Mouse (Mus musculus) testis, adult 2 months (tissue): Measurements from ENCODE around the gene B4galnt3. TPM values are rescaled to one million over a fixed set of nuclear protein-coding genes. Genes with fewer than 3 reads are reported as not detected.

Experiments used
- H3K27ac ChIP-seq: fragments of 200-500 bp; 2 replicates; pipeline ENCODE4 v1.5.1; 2012; ENCODE audit warnings: low read depth, low read length; ENCODE audit not compliant: control insufficient read depth, insufficient read depth
- H3K27me3 ChIP-seq: fragments of 200-500 bp; 2 replicates; pipeline ENCODE4 v1.6.1; 2012; ENCODE audit warnings: mild to moderate bottlenecking, low read length, moderate library complexity; ENCODE audit not compliant: control insufficient read depth, insufficient read depth
- H3K36me3 ChIP-seq: fragments of 200-500 bp; 2 replicates; pipeline ENCODE4 v1.6.1; 2012; ENCODE audit warnings: mild to moderate bottlenecking, low read length; ENCODE audit not compliant: control insufficient read depth, insufficient read depth
- H3K4me1 ChIP-seq: fragments of 200-500 bp; 2 replicates; pipeline ENCODE4 v1.6.1; 2012; ENCODE audit warnings: low read length; ENCODE audit not compliant: control insufficient read depth, insufficient read depth
- H3K4me3 ChIP-seq: fragments of 200-500 bp; 2 replicates; pipeline ENCODE4 v1.5.1; 2012; ENCODE audit warnings: low read depth, mild to moderate bottlenecking, low read length, moderate library complexity, mixed read lengths; ENCODE audit not compliant: control insufficient read depth
- CTCF ChIP-seq: fragments of 200-500 bp; IDR thresholded peaks from 2 replicates; pipeline ENCODE4 v1.5.1; 2012; ENCODE audit warnings: low read depth, mild to moderate bottlenecking, inconsistent platforms, low read length, moderate library complexity; ENCODE audit not compliant: control insufficient read depth, insufficient read depth, insufficient replicate concordance
- POLR2A ChIP-seq: fragments of 200-500 bp; IDR thresholded peaks from 2 replicates; pipeline ENCODE4 v1.6.1; 2012; ENCODE audit warnings: low read depth, mild to moderate bottlenecking, inconsistent platforms, low read length, moderate library complexity; ENCODE audit not compliant: control insufficient read depth
- polyA plus RNA-seq: library from polyadenylated mRNA; depleted of rRNA; stranded (reverse); fragments of >200 nt; gene quantifications from 2 replicates; pipeline ENCODE4 v1.2.3, GENCODE M21; 2012; rRNA removed

B4galnt3 gene
- polyA plus RNA-seq, result 8.2 and 10.2 TPM in 2 replicates

DNA sequence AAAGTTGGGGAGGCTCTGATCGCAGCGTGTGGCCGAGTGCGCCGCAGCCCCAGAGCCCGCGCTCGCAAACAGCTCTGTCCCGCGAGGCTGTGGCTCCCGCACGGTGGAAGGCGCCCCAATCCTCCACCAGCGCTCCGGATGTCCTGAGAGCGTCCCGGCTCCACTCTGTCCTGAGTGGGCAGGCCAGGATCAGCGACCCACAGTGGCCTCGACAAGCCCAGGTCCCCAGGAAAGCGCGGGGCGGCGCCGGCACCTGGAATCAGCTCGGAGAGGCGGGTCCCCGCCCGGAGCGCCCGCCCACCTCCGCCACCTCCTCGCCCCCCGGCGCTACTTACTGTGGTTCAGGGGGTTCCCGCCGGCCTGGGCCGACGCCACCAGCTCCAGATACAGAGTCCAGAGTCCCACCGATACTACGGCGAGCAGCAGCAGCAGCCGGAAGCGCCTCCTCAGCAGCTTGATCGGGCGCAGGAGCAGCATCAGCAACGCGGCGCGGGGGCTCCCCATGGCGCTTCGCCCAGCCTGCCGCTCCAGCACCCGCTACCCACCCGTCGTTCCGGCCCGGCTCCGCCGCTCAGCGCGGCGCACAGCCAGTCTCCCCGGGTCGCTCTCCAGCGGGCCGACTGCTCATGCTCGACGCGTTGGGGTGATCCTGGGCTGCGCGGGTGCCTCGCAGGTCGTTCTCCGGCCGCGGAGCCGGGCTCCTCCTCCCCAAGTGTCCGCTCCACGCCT, at the start of gene B4galnt3, which contains the start of gene D330020A13Rik:
TSS of gene B4galnt3 (minus strand) at position 504 of the 729 bp plus-strand sequence.
TSS of gene D330020A13Rik (plus strand) at position 309 of the 729 bp plus-strand sequence.
- Histone ChIP-seq H3K36me3 (no peaks in the 10 kb centered on the region), H3K4me3 (peak within 1 kb of the TSS; percentile 83), H3K27me3 (no peaks in the 10 kb centered on the region), H3K27ac (no peak within 1 kb of the TSS), H3K4me1 (peaks cover 5% of the 10 kb centered on the region)
- TF ChIP-seq POLR2A (no peak), CTCF (no peak)

DNA sequence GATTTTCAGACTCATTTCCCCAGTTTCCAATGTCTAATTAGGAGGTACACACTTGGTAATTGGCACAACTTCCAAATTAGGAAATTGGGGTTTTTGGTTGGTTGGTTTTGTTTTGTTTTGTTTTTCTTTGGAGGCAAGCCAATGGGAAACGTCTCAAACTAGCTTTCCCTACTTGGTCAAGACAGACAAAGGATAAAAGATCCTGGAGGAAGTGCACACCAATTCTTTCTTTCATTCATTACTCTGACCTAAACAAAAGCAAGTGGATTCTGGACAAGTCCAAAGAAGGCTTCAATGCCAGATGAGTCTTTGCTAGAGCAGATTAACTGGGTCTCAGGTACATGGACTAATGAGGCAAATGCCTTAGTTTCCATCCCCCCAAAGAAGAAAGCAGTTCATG, 49.6 kb upstream of the B4galnt3 start:
- H3K4me1 ChIP-seq, result no peaks in the 10 kb centered on the region
- no peak overlapping the region for H3K4me3 ChIP-seq
- no peak overlapping the region for H3K27ac ChIP-seq
- no peaks in the 10 kb centered on the region for H3K27me3 ChIP-seq
- H3K36me3 ChIP-seq, result peaks cover 2% of the 10 kb centered on the region; the same call in 1 of the 2 replicates
- TF ChIP-seq POLR2A (no peak), CTCF (no peak)

DNA sequence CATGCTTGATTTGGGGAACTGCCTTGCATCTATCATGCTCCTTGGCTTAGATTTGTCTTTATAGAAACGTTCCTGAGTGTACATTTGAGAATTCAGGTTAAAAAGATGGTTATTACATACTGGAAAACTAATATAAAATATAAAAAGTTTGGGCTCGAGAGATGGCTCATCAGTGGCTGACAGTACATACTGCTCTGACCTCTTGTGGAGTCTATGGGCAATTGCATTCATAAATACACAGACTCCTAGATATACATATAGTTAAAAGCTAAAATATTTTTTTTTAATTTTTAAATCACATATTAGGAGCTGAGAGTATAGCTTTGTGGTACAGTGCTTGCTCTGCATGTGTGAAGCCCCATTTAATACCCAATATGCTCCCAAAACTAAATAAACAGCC, 38.0 kb upstream of the B4galnt3 start:
- no peak overlapping the region for H3K27ac ChIP-seq
- no peaks in the 10 kb centered on the region for H3K27me3 ChIP-seq
- H3K4me1 ChIP-seq, result no peaks in the 10 kb centered on the region
- no peak for TF ChIP-seq POLR2A
- TF ChIP-seq CTCF, result no peak
- no peaks in the 10 kb centered on the region; the same call in none of the 2 replicates for H3K36me3 ChIP-seq
- no peak overlapping the region for H3K4me3 ChIP-seq

DNA sequence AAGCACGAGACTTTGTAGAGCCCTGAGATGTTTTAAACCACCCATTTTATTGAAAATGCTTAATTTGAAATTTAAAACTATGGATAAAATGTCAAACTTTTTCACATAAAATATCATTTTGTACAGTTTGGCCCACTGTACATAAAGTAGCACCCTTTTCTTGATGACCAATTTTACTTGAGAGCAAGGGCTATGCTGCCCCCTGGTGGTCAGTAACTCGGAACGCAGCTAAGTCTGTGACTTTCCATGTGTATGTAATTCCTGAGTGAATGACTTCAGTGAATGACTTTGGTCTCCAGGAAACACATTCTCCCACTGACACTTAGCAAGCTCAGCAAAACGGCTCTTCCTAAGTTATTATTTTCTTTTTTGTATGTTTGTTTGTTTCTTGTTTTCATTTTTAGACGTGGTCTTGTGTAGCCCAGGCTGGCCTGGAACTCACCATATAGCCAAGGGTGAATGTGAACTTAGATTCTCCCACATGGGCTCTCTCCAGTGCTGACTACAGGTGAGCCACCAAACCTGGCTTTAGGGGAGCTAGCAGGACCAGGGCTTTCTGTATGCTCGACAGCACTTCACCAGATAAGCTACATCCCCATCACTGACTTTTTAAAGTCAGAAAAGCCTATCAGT, 30.1 kb upstream of the B4galnt3 start:
- H3K27me3 ChIP-seq, result no peaks in the 10 kb centered on the region
- no peak overlapping the region for H3K4me3 ChIP-seq
- no peaks in the 10 kb centered on the region; the same call in 1 of the 2 replicates for H3K36me3 ChIP-seq
- TF ChIP-seq POLR2A, result no peak
- peak; percentile 13; the same call in 1 of the 2 replicates for TF ChIP-seq CTCF
- H3K27ac ChIP-seq, result no peak overlapping the region
- H3K4me1 ChIP-seq, result no peaks in the 10 kb centered on the region

DNA sequence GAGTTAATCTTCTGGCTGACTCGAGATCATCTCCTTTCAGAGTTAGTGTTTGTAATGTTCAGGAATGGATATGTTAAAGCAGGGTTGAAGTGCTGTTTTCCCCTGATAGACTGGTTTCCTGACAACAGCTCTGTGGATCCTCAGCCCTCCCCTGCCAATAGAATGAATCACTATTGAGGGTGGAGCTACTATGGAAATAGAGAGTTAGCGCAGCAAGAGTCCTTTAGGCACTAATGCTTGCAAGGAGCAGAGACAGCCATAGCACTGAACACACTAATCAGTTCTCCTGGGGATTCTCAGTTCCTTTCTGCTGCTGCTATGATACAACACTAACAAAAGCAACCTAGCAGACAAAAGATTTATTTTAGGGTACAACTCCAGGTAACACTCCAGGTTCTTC, 26.0 kb upstream of the B4galnt3 start:
- Histone ChIP-seq H3K4me1 (no peaks in the 10 kb centered on the region), H3K27me3 (no peaks in the 10 kb centered on the region), H3K27ac (no peak overlapping the region), H3K4me3 (no peak overlapping the region), H3K36me3 (no peaks in the 10 kb centered on the region; the same call in 1 of the 2 replicates)
- no peak for TF ChIP-seq CTCF
- no peak for TF ChIP-seq POLR2A

DNA sequence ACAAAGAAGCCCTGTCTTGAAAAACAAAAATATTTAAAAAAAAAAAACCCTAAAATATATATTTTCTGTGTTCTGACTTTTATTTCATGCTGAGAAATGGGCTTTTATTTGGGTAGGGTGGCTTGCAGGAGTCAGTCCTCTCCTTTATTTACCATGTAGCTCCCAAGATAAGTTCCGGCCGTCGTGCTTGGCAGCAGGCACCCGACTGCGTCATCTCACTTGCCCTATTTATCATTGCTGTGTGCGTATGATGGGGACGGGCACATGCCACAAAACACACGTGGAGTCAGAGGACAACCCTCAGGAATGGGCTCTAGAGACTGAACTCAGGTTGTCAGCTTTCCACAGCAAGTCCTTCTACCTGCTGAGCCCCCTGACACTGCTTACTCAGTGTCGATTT, 24.8 kb upstream of the B4galnt3 start:
- Histone ChIP-seq H3K4me1 (no peaks in the 10 kb centered on the region), H3K4me3 (no peak overlapping the region), H3K27ac (no peak overlapping the region), H3K27me3 (no peaks in the 10 kb centered on the region), H3K36me3 (no peaks in the 10 kb centered on the region)
- TF ChIP-seq POLR2A, result no peak
- no peak for TF ChIP-seq CTCF

DNA sequence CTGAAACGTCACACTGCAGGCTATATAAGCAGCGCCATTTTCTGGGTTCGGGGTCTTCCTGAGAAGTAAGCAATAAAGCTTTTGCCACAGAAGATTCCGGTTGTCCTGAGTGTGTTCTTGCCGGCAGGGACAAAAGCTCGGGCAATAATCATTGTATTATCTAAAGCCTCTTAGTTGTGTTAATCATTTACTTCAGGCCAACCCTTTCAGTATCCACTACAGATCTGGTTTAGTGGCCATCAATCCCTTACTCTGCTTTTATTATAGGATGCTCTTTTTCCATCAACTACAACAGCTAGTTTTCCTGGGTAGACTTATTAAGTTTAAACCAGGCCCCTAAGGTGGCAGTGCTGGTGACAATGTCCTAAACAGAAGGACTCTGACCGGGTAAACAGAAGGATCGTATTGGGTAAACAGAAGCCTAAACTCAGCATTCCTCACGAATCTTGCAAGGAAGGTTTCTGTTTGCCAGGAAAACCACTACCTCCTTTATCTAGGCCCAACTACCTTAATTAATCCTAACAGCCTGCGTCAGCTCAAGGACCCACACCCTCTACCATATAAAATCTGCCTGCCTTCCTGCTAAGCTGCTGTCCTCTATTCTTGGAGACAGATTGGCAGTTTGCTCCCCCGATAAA, 24.1 kb upstream of the B4galnt3 start:
- TF ChIP-seq POLR2A (no peak), CTCF (no peak)
- no peak overlapping the region for H3K27ac ChIP-seq
- no peaks in the 10 kb centered on the region for H3K27me3 ChIP-seq
- H3K4me3 ChIP-seq, result no peak overlapping the region
- no peaks in the 10 kb centered on the region for H3K4me1 ChIP-seq
- no peaks in the 10 kb centered on the region for H3K36me3 ChIP-seq
